Mouse (Mus musculus) liver, embryonic 14.5 days (tissue): ENCODE measurements at regions not wholly inside any gene's neighbourhood (a gene's known extent, or its start where the extent isn't known, plus 50 kb on each side); places are given as distances from the start of the nearest gene placed in this dataset.
A peak's percentile ranks its signal among the peaks of the same experiment; 100 is the strongest.

Experiments used
- ATAC-seq: fragments of 200-750 bp; cut with Nextera tagmentation; 2 replicates; pipeline ENCODE4 v1.8.0; 2017; ENCODE audit warnings: moderate number of reproducible peaks, mild to moderate bottlenecking, moderate library complexity; ENCODE audit not compliant: insufficient read depth
- DNase-seq, 3 experiments: peaks; one replicate each; pipeline ENCODE4 v3.0.0-alpha.2; 2012 to 2013; ENCODE audit warnings: low read depth in 3 of 3, low spot score in 3 of 3
- H3K27ac ChIP-seq: fragments of 300-500 bp; sonication (generic); 2 replicates; pipeline ENCODE4 v1.5.1; 2014; ENCODE audit warnings: moderate library complexity, mild to moderate bottlenecking, control low read depth, inconsistent platforms
- H3K27me3 ChIP-seq: fragments of 300-500 bp; sonication (generic); 2 replicates; pipeline ENCODE4 v1.6.1; 2014; ENCODE audit warnings: mild to moderate bottlenecking, low read length, moderate library complexity; ENCODE audit not compliant: control insufficient read depth, insufficient read depth
- H3K36me3 ChIP-seq: fragments of 300-500 bp; sonication (generic); replicated peaks from 2 replicates; pipeline ENCODE4 v1.6.1; 2014; ENCODE audit warnings: low read depth; ENCODE audit not compliant: control insufficient read depth, insufficient read depth
- H3K4me1 ChIP-seq, 2 experiments: fragments of 200-500 bp in 1 of 2; fragments of 300-500 bp in 1 of 2; sonication (generic) in 1 of 2; replicated peaks; 2 replicates each; pipeline ENCODE4 v1.6.1; 2012 to 2014; ENCODE audit warnings: antibody characterized with exemption in 1 of 2, inconsistent platforms in 1 of 2, low read length in 1 of 2; ENCODE audit not compliant: control insufficient read depth in 2 of 2, insufficient read depth in 2 of 2
- H3K4me2 ChIP-seq: fragments of 300-500 bp; sonication (generic); 2 replicates; pipeline ENCODE4 v1.6.1; 2014; ENCODE audit warnings: low read depth, mild to moderate bottlenecking, control low read depth, moderate library complexity
- H3K4me3 ChIP-seq, 2 experiments: fragments of 200-500 bp in 1 of 2; fragments of 300-500 bp in 1 of 2; sonication (generic) in 1 of 2; 2 replicates each; pipeline ENCODE4 v1.5.1; 2012 to 2014; ENCODE audit warnings: low read depth in 2 of 2, low read length in 2 of 2, mild to moderate bottlenecking in 2 of 2, control low read depth in 1 of 2, inconsistent platforms in 1 of 2, moderate library complexity in 1 of 2; ENCODE audit not compliant: insufficient read depth in 1 of 2
- H3K9ac ChIP-seq: fragments of 300-500 bp; sonication (generic); replicated peaks from 2 replicates; pipeline ENCODE4 v1.6.1; 2014; ENCODE audit warnings: mild to moderate bottlenecking, control low read depth, moderate library complexity
- H3K9me3 ChIP-seq: fragments of 300-500 bp; sonication (generic); 2 replicates; pipeline ENCODE4 v1.6.1; 2016; ENCODE audit warnings: low read length, mixed read lengths; ENCODE audit not compliant: control insufficient read depth
- CTCF ChIP-seq: IDR thresholded peaks from 2 replicates; pipeline ENCODE4 v1.5.1; 2016; ENCODE audit warnings: antibody characterized with exemption, low read depth, control low read depth
- EP300 ChIP-seq: IDR thresholded peaks from 2 replicates; pipeline ENCODE4 v1.6.1; 2016; ENCODE audit warnings: antibody characterized with exemption, low read depth
- WGBS: fragments of 180-500 bp; shearing (Covaris S2); extraction: QIAGEN DNeasy Blood & Tissue Kit; methylation state at CpG from one replicate; pipeline ENCODE4 v1.1.7; 2014; ENCODE audit not compliant: insufficient replicate concordance; 5-methylcytosine and 5-hydroxymethylcytosine counted together

DNA sequence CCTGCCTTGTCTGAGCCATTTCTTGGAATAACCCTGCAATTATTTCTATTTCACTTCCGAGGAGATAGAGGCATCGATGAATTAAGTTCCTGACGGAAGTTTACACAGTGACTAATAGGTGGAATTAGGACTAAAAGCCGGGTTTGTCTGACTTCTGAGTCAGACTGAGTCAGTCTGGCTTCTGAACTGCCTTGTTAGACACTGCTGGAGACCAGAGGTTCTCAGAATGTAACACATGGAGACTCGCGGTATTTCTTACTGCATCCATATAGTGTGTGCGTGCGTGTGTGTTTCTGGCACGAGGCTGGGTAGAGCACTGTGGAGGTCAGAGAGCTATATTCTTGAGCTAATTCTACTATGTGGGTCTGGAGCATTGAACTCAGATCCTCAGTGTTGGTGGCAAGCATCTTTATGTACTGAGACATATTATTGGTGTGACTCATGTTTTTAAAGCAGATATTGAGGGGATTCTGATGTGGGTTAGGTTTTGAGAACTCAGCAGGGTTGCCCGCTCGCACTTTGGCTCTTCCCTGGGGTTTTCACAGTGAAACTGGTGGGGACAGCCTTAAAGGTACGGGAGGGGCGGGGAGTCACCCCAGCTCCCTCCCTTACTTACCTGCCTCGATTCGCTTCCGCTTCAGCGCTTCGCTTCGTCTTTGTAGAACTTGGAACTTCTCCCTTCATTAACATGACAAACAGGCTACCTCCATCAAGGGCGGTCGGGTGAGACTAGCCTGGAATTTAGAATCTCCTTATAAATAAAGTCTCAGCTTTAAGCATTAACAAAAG is 101.2 kb downstream of the 4931417E11Rik start:
- no peaks in the 10 kb centered on the region for H3K4me1 ChIP-seq
- no peaks in the 10 kb centered on the region for H3K36me3 ChIP-seq
- H3K27ac ChIP-seq, result no peak overlapping the region
- H3K9ac ChIP-seq, result no peak overlapping the region
- WGBS, result 9% methylated on average over 21 of the region's 21 CpGs
- DNase-seq, result no peak
- H3K9me3 ChIP-seq, result no peaks in the 10 kb centered on the region
- H3K27me3 ChIP-seq, result no peaks in the 10 kb centered on the region; the same call in 1 of the 2 replicates
- H3K4me3 ChIP-seq, result no peak overlapping the region
- no peak overlapping the region for H3K4me2 ChIP-seq
- no peak for ATAC-seq
- no peak for TF ChIP-seq CTCF
- no peak for TF ChIP-seq EP300

DNA sequence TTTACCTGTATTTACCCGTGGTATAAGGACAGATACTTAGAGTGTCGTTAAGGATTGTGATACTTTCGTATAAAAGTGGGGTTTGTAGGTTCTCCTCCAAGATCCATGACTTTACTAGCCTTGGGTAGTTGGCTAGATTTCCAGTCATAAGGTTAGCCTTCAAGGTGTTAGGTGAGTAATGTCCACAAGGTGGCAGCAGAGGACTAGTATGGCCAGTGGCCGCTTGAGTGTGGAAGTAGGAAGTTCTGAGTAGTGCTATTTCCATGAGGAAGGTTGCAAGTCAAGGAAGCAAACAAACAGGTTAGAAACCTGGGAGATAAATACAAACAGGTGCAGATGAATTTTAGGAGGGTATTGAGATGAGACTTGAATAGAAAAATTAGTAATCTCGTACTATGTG is 101.9 kb downstream of the 4931417E11Rik start:
- TF ChIP-seq EP300 (no peak), CTCF (peak; percentile 81)
- Histone ChIP-seq H3K9me3 (no peaks in the 10 kb centered on the region), H3K27me3 (no peaks in the 10 kb centered on the region; the same call in 1 of the 2 replicates), H3K36me3 (no peaks in the 10 kb centered on the region), H3K4me3 (no peak overlapping the region), H3K27ac (no peak overlapping the region), H3K4me1 (no peaks in the 10 kb centered on the region), H3K9ac (no peak overlapping the region), H3K4me2 (no peak overlapping the region)
- ATAC-seq (no peak), DNase-seq (peak; percentile 4 to 26 (median 25))
- 6% methylated on average over 5 of the region's 5 CpGs for WGBS

DNA sequence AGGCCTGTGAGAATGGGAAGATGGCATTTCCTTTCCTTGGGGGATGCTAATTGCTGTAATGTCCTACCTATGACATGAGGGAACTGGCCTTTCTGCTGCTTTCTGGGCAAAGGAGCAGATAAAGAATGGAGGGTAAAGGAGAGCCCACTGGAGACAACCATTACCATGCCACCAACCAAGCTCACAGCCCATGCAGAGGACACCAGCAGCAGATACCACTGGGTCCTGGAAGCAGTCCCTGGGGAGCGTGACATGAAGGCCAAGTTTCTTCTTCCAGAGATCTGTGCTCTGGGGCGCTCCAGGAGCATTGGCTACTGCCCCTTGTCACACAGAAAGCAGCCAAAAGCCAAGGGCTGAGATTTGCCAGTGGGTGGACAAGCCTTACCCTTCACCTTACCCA is 102.8 kb downstream of the 4931417E11Rik start:
- H3K9me3 ChIP-seq, result no peaks in the 10 kb centered on the region
- no peaks in the 10 kb centered on the region for H3K4me1 ChIP-seq
- no peak overlapping the region for H3K4me2 ChIP-seq
- H3K9ac ChIP-seq, result no peak overlapping the region
- ATAC-seq, result no peak
- no peaks in the 10 kb centered on the region for H3K36me3 ChIP-seq
- H3K27me3 ChIP-seq, result no peaks in the 10 kb centered on the region; the same call in 1 of the 2 replicates
- DNase-seq, result no peak
- H3K27ac ChIP-seq, result no peak overlapping the region
- WGBS, result 84% methylated on average over 2 of the region's 2 CpGs
- no peak overlapping the region for H3K4me3 ChIP-seq
- TF ChIP-seq EP300, result no peak
- TF ChIP-seq CTCF, result no peak

DNA sequence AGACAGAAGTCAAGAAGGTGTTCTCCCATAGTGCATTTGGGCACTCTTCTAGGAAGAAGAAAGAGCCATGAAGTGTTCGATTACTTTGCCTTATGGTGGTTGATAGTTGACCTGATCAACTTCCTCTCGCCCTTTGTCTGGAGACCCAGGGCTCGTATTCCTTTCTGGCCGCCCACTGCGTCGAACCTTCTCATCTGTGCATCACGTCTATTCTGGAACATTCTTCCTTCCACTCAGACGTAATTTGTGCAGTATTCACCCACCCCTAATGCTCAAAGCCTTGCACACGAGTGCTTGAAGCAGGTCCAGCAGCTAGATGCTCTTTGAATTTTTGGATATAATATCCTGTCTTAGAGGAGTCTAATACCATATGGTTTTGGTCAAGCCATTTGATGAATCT is 104.2 kb downstream of the 4931417E11Rik start:
- no peaks in the 10 kb centered on the region for H3K36me3 ChIP-seq
- no peak overlapping the region for H3K27ac ChIP-seq
- WGBS, result 59% methylated on average over 9 of the region's 9 CpGs
- no peak for TF ChIP-seq EP300
- no peaks in the 10 kb centered on the region; the same call in 1 of the 2 replicates for H3K27me3 ChIP-seq
- H3K9me3 ChIP-seq, result no peaks in the 10 kb centered on the region
- H3K4me3 ChIP-seq, result no peak overlapping the region
- no peak for ATAC-seq
- no peak overlapping the region for H3K4me2 ChIP-seq
- no peak overlapping the region for H3K9ac ChIP-seq
- H3K4me1 ChIP-seq, result no peaks in the 10 kb centered on the region
- no peak for DNase-seq

DNA sequence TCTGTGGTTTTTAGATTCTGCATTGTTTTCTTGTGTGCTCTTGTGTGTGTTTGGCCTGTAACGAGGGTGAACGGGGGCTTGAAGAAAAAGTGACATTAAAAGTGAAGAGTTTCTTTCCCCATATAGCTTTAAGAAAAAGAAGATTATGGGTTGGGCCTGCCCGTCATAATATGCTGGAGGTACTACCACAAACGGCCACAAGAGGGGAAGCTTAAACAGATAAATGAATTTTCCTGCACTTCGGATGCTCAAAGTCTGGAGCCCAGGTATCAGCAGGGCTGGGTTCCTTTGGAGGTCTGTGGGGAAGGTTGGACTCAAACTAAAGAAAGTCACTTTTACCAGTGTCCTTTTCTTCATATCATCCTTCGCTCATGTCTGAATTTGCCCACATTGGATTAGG is 86.8 kb downstream of the Suclg1 start:
- no peak for ATAC-seq
- H3K27me3 ChIP-seq, result no peaks in the 10 kb centered on the region
- no peak overlapping the region for H3K27ac ChIP-seq
- WGBS, result 54% methylated on average over 6 of the region's 6 CpGs
- no peak overlapping the region for H3K4me2 ChIP-seq
- DNase-seq, result no peak
- H3K9me3 ChIP-seq, result no peaks in the 10 kb centered on the region
- no peaks in the 10 kb centered on the region for H3K4me1 ChIP-seq
- no peaks in the 10 kb centered on the region for H3K36me3 ChIP-seq
- no peak overlapping the region for H3K9ac ChIP-seq
- no peak overlapping the region for H3K4me3 ChIP-seq
- TF ChIP-seq EP300, result no peak
- TF ChIP-seq CTCF, result 0 out of 2 replicates have a peak, but pooled peaks have one; percentile 7
